Mouse (Mus musculus) thymus, postnatal 25 days (tissue): ENCODE measurements around the gene Mup12.
"Not testable (repeated sequence)": the region's sequence is repeated elsewhere in the genome, so short reads cannot be mapped to it uniquely, and the experiment has no call there.

Experiments
- DNase-seq: peaks from one replicate; pipeline ENCODE4 v3.0.0; 2022

The Mup12 gene

GRCm38 (mm10) chr4:60741226-60741625 lies at the start of gene Mup12:
Gene Mup12 (minus strand): TSS chr4:60741326.
- not testable (repeated sequence) for DNase-seq
